Mouse (Mus musculus) left cerebral cortex, postnatal 4 days (tissue): Measurements from ENCODE around the gene Pkig. TPM values are rescaled to one million over a fixed set of nuclear protein-coding genes. Genes with fewer than 3 reads are reported as not detected.
"Not testable (repeated sequence)": the region's sequence is repeated elsewhere in the genome, so short reads cannot be mapped to it uniquely, and the experiment has no call there.

Source experiments
- DNase-seq: peaks from one replicate; pipeline ENCODE4 v3.0.0-alpha.2; 2022
- intact Hi-C: fragments of 180-260 bp; cut with DNase I; formaldehyde crosslinking; loops from one replicate; pipeline ENCODE4 v1.15.1; 2025
- total RNA-seq, 2 experiments: library from RNA; stranded (reverse); gene quantifications; 2 replicates each; pipeline ENCODE4 v1.2.3; 2021

The Pkig gene
- total RNA-seq, 2 experiments from 2014 or later = 83.4 to 91.6 TPM

DNA sequence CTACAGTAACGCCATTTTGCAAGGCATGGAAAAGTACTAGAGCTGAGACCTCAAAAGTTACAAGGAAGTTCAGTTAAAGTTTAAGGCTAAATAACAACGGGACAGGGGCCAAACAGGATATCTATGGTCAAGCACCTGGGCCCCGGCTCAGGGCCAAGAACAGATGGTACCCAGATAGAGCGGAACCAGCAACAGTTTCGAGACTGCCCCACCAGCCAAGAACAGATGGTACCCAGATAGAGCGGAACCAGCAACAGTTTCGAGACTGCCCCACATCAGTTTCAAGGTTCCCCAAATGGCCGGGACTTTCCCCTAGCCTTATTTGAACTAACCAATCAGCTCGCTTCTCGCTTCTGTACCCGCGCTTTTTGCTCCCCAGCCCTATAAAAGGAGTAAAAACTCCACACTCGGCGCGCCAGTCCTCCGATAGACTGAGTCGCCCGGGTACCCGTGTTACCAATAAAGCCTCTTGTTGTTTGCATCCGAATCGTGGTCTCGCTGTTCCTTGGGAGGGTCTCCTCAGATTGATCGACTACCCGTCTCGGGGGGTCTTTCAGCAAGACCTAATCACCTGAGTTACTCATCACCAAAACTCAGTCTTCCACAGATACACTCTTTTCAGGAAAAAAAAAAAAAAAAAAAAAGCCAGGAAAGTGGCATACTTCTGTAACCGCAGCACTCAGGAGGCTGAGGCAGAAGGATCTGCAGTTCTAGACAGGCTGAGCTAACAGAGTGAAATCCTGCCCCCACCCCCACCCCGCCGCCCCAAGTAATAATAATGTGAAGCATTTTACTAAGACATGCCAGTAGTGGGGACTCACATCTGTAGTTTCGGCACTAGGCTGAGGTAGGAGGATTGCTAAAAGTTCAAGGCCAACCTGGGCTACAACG, 15.3 kb upstream of the Pkig start:
- intact Hi-C loops = no loop called here
- peak; percentile 24 for DNase-seq

DNA sequence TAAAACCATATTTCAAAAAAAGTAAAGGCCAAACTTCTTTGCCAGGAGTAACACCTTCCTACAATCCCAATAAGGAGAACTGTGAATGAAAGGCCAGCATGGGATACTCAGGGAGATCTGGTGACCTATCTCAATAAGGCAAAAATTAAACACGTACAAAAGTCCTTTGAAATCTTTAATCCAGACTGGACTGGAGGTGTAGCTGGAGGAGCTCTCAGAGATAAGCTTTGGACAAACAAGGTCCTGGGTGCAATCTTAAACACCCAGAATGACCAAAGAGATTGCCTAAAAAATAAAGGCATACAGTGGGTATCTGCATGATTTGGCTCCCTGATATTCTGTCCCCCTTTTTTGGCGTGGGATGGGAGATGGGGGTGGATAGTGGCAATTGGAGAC, 14.6 kb upstream of the Pkig start:
- no peak for DNase-seq

GRCm38 (mm10) chr2:163644047-163644446, 14.1 kb upstream of the Pkig start:
- intact Hi-C loops = no loop called here

More for the DNA sequence above, 14.6 kb upstream of the Pkig start:
- intact Hi-C loops = no loop called here

DNA sequence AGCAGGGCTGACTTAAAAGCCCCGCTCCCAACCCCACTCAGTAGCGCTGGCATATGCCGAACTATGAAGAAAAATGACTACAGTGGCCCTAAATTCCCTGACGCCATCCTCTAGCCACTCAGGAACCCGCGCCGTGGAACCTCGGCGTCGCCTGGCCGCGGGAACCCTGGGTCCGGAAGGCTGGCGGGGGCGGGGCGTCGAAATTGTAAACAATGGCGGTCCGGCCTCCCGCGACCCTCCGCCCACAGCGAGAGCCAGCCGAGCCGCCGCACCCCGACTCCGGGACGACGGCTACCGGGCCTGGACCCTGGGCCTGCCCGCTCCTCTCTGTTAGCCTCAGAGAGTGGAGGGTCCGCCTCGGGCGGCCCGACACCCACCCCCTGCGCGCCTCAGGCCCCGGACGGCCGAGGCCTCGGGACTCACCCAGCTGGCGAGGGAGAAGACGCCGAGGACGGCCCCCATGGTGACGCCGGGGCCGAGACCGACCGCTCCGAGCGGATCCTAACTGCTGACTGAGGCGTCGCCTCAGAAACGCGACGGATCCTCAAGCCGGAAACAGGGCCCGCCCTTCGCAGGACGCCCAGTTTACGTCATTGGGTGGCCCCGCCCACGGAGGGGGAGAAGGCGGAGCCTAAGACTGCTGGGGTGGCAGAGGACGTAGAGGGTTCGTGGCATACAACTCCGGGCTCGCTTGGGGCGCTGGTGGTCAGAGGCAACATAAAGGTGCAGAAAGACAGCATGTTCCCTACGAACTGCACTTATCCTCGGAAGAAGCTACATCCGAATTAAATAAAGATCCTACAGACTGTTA, 13.4 kb upstream of the Pkig start, which contains the start of gene Serinc3:
Gene Serinc3, minus strand, starts transcription at position 557 of the 811 bp plus-strand sequence.
- DNase-seq = peak; percentile 99
- intact Hi-C loops = loop anchor here (5.0 kb wide), 1 partner anchor 73 kb away; no protein-coding TSS in a partner anchor

More at GRCm38 (mm10) chr2:163644047-163644446, 14.1 kb upstream of the Pkig start:
- DNase-seq = no peak

DNA sequence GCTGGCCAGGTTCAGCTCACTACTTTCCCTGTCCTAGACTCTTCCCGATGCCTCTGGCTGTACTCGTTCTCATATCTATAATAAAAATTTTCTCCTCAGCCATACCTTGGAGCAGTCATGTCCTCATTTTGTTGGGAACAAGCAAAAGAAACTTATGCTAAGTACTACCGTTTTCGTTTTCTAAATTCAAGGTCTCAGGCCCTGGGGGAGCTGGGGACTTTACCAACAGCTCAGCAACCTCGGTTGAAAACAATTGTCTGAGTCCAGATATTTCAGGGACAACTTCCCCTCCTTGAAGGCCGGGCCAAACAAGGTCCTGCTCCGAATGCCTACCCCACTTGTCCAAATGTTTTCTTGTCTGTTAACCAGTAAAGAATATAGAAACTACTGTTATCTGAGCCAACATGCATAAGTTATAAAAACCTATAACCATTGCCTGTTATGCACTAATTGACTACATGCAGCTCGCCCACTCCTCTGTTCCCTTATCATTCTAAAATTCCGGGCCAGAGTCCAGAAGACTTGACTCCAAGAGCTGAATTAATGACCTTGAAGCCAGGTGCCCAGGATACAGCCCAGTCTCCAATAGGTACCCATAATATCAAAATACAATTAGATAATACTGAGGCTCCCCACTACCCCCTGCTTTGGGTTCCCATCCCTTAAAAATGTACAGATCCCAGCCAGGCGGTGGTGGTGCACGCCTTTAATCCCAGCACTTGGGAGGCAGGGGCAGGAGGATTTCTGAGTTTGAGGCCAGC, 12.3 kb upstream of the Pkig start:
- DNase-seq = no peak
- intact Hi-C loops = loop anchor here (5.0 kb wide), 1 partner anchor 71 kb away; no protein-coding TSS in a partner anchor

DNA sequence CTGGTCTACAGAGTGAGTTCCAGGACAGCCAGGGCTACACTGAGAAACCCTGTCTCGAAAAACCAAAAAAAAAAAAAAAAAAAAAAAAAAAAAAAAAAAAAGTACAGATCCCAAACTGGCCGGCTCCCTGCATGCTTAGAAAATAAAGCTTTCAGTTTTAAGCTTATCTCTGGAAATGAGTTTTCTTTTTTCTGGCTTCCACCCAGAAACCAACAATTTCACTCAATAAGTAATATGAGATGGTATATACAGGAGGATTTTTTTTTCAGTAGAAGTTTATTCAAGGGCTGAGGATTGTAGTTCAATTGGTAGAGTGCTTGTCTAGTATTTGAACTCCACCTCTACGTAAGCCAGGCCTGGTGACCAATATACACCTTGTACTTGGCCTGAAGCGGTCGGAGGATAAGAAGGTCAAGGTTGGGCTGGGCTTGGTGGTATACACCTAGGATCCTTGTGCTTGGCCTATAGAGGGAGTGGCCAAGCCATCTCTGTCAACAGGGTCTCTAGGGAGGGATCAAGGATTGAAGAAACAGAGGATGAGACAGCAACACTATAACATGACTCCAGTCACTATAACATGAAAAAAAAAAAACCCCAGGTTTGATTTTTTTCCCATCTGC, 11.6 kb upstream of the Pkig start:
- no peak for DNase-seq
- intact Hi-C loops = loop anchor here (5.0 kb wide), 1 partner anchor 71 kb away; no protein-coding TSS in a partner anchor

- DNase-seq, intact Hi-C loops: not testable (repeated sequence)
These were observed 2.5 kb upstream of the Pkig start for GRCm38 (mm10) chr2:163655699-163656098.

- no peak for DNase-seq
- intact Hi-C loops = no loop called here
These were observed 700 bp upstream of the Pkig start for GRCm38 (mm10) chr2:163657486-163657885.

- intact Hi-C loops = no loop called here
- DNase-seq = no peak
These were observed 755 bp downstream of the Pkig start for GRCm38 (mm10) chr2:163658941-163659340.

DNA sequence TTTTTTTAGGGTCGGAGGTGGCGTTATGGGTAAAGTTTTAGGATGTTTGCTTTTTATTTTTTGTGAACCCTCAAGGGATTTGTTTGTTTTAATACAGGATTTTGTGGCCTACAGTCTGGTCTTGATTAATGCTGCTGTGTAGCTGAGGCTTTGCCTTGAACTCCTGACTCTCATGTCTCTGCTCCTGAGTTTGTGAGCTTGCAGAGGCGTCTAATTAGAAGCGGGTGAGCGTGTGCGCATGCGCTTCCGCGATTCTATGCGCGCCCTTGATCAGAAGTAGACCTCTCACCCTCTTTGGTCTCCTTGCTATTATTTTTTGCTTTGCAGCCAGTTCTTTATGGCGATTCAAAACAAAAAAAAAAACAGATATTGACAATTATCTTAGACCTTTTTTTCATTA, 1.2 kb downstream of the Pkig start:
- intact Hi-C loops = no loop called here
- DNase-seq = no peak

GRCm38 (mm10) chr2:163660103-163660701, 2.0 kb downstream of the Pkig start:
- DNase-seq = no peak
- intact Hi-C loops = loop anchor here (5.0 kb wide), 1 partner anchor 37 kb away; no protein-coding TSS in a partner anchor

DNA sequence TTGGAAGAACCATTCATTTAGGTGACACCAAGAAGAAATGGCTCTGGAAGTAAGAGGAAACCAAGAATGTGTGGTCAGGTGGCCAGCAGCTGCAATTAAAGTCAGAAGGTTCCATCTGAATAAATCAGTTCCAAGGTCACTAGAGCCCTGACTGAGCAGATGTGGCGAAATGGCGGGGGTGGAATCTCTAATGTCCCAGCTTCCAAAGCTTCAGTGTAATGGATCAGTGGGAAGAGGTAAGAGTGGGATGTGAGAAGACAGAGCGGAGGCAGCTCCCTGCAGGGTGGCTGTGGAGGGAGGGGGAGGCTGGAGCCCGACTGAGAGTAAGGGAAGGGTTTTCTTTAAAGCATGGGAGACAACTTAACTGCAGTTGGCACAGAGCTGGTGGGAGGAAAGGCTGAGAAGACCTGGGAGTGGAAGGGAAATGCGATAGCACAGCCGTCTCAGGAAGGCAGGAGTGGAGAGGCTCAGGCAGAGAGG, 3.2 kb downstream of the Pkig start:
- intact Hi-C loops = loop anchor here (5.0 kb wide), 1 partner anchor 36 kb away; no protein-coding TSS in a partner anchor
- DNase-seq = no peak

GRCm38 (mm10) chr2:163662076-163662475, 3.9 kb downstream of the Pkig start:
- no peak for DNase-seq
- intact Hi-C loops = loop anchor here (5.0 kb wide), 1 partner anchor 35 kb away; no protein-coding TSS in a partner anchor

DNA sequence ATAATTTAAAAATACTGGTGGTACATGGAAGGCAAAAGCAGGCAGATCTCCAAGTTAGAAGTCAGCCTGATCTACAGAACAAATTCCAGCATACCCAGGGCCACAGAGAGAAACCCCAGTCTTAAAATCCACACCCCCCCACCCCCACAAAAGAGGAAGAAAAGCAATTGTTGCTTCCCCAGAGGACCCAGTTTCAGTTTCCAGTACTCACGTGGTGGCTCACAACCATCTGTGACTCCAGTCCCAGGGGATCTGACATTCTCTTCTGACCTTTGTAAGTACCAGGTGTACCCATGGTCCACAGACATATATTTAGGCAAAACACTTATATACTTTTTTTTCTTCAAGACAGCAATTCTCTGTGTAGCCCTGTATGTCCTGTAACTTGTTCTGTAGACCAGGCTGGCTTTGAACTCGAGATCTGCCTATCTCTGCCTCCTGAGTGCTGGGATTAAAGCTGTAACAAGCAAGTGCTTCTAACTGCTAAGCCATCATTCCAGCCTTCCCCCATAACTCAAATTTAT, 4.6 kb downstream of the Pkig start:
- DNase-seq = no peak
- intact Hi-C loops = loop anchor here (5.0 kb wide), 1 partner anchor 35 kb away; no protein-coding TSS in a partner anchor

DNA sequence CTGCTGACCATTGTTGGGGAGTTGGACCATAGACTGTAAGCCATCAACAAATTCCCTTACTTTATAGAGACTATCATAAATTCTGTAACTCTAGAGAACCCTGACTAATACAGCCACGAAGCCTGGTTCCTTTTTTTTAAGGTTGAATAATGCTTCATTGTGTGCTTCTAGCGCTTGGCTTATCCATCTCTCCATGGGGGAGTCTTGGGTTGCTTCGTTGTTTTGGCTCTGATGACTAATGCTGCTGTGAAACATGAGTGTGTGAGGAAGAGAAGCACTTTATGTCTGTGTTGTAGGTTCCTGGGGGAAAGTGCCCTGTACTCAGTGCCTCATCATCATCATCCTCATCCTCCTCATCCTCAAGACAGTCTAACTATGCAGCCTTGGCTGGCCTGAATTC, 5.7 kb downstream of the Pkig start:
- intact Hi-C loops = loop anchor here (5.0 kb wide), 1 partner anchor 33 kb away; no protein-coding TSS in a partner anchor
- DNase-seq = no peak

DNA sequence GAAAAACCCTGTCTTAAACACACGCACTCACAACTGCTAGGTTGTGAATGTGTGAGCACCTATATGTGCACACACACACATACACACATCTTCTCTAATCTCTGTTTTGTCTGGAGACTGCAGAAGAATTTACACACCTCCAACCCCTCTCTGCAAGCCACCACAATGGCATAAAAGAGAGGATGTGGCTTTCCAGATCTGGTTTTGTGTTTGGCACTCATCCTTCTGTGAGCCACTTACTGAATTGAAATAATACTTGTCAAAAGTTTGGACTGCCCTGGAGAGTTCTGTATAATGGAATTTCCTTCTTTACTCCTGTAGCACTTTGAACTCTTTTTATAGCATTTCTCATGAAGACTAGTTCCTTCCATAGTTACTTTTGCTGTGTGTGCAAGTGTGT, 8.9 kb downstream of the Pkig start:
- DNase-seq = no peak
- intact Hi-C loops = no loop called here

DNA sequence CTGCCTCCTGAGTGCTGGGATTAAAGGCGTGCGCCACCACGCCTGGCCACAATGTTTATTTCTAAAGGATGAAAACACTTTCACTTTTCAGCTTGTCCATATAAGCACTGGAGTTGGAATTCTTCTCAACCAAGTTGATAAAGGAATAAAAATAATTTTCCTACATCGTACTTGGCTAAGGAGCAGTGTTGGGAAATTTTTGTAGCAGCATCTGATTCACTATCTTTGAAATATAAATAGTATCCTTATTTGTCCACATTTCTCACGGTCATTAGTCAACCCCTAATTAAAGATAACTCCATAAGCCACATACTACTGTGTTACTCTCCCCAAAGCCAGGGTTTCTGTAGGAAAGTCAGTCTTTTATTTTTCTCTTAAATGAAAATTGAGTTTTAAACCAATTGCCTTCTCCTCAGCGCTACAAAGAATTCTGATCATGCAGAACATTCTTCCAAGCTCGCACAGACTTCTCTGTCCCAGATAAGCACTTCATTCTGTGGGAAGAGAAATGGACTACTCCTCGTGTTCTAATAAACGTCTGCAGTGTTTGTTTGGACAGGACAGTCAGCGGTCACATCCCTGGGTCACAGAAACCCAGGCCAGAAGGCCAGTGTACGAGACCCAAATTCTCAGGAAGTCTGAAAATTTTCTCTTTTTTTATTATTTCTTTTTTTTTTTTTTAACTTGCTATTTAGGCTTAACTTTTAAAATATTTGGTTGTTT, 12.8 kb downstream of the Pkig start:
- no peak for DNase-seq
- intact Hi-C loops = no loop called here

GRCm38 (mm10) chr2:163674397-163674796, 16.2 kb downstream of the Pkig start:
- intact Hi-C loops = no loop called here
- no peak for DNase-seq
